Mouse (Mus musculus) erythroblast, embryonic 14.5 days (primary cell): ENCODE results near the gene Dnmt3c.

Source experiments
- GATA1 ChIP-seq: IDR thresholded peaks from 2 replicates; pipeline ENCODE4 v1.6.1; 2012; ENCODE audit warnings: low read length, inconsistent platforms, mixed read lengths
- TAL1 ChIP-seq: IDR thresholded peaks from 3 replicates; pipeline ENCODE4 v1.6.1; 2012; ENCODE audit warnings: low read length, inconsistent platforms, mixed read lengths

DNA sequence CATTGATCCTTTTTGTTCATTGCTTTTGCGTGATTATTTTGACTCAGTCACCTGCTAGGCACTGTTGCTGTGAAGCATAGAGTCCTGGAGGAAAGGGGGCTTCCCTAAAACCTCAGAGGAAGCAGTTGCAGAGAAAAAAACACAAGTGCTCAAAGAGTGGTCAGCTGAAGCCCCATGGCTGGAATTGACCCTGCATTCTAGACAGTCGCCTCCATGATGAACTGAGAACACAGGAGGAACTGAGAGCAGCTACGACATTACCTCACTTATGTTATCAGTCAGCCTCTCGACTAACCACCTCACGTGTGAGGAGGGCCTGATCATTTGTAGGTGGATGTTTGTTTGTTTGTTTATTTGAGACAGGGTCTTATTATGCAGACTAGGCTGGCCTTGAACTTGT is 65.7 kb downstream of the Dnmt3c start:
- no peak for TF ChIP-seq GATA1
- no peak for TF ChIP-seq TAL1
